Mouse (Mus musculus) stomach, postnatal 0 days (tissue): Measurements from ENCODE around the gene Ptpn13. TPM values are rescaled to one million over a fixed set of nuclear protein-coding genes. Genes with fewer than 3 reads are reported as not detected.

Source experiments
- ATAC-seq: fragments of 200-750 bp; cut with Nextera tagmentation; 2 replicates; pipeline ENCODE4 v1.8.0; 2017; ENCODE audit not compliant: low FRiP score, low TSS enrichment
- DNase-seq: peaks from one replicate; pipeline ENCODE4 v3.0.0-alpha.2; 2016; ENCODE audit warnings: low spot score
- H3K27ac ChIP-seq: fragments of 300-500 bp; sonication (generic); replicated peaks from 2 replicates; pipeline ENCODE4 v1.5.1; 2014; ENCODE audit warnings: mild to moderate bottlenecking, control low read depth
- H3K27me3 ChIP-seq: fragments of 300-500 bp; sonication (generic); 2 replicates; pipeline ENCODE4 v1.6.1; 2014; ENCODE audit warnings: low read length; ENCODE audit not compliant: control insufficient read depth, insufficient read depth
- H3K36me3 ChIP-seq: fragments of 300-500 bp; sonication (generic); 2 replicates; pipeline ENCODE4 v1.6.1; 2014; ENCODE audit warnings: low read length, mixed read lengths; ENCODE audit not compliant: control insufficient read depth, insufficient read depth
- H3K4me1 ChIP-seq: fragments of 300-500 bp; sonication (generic); replicated peaks from 2 replicates; pipeline ENCODE4 v1.6.1; 2014; ENCODE audit warnings: antibody characterized with exemption; ENCODE audit not compliant: control insufficient read depth, insufficient read depth
- H3K4me2 ChIP-seq: fragments of 300-500 bp; sonication (generic); replicated peaks from 2 replicates; pipeline ENCODE4 v1.6.1; 2014; ENCODE audit warnings: low read depth, mild to moderate bottlenecking, control low read depth, moderate library complexity
- H3K4me3 ChIP-seq: fragments of 300-500 bp; sonication (generic); 2 replicates; pipeline ENCODE4 v1.5.1; 2014; ENCODE audit warnings: low read depth, low read length, control low read depth
- H3K9ac ChIP-seq: fragments of 300-500 bp; sonication (generic); 2 replicates; pipeline ENCODE4 v1.6.1; 2014; ENCODE audit warnings: mild to moderate bottlenecking, low read length, control low read depth, mixed read lengths
- H3K9me3 ChIP-seq: fragments of 300-500 bp; sonication (generic); 2 replicates; pipeline ENCODE4 v1.6.1; 2016; ENCODE audit warnings: low read length; ENCODE audit not compliant: control insufficient read depth
- CTCF ChIP-seq: IDR thresholded peaks from 2 replicates; pipeline ENCODE4 v1.5.1; 2016; ENCODE audit warnings: antibody characterized with exemption, low read depth, mild to moderate bottlenecking, moderate library complexity
- EP300 ChIP-seq: optimal IDR thresholded peaks from 2 replicates; pipeline ENCODE3; 2016; ENCODE audit warnings: antibody characterized with exemption
- WGBS: fragments of 180-500 bp; shearing (Covaris S2); extraction: QIAGEN DNeasy Blood & Tissue Kit; methylation state at CpG from one replicate; pipeline ENCODE4 v1.1.7; 2014; 5-methylcytosine and 5-hydroxymethylcytosine counted together
- polyA plus RNA-seq: library from polyadenylated mRNA; unstranded; fragments of >200 nt; fragmentation: Nextera tagmentation; extraction: Ambion mirVana; gene quantifications from 2 replicates; pipeline ENCODE4 v1.2.1, GENCODE M21; 2015

Gene Ptpn13
- polyA plus RNA-seq, 1 experiment from 2014 or later: 7.6 TPM

DNA sequence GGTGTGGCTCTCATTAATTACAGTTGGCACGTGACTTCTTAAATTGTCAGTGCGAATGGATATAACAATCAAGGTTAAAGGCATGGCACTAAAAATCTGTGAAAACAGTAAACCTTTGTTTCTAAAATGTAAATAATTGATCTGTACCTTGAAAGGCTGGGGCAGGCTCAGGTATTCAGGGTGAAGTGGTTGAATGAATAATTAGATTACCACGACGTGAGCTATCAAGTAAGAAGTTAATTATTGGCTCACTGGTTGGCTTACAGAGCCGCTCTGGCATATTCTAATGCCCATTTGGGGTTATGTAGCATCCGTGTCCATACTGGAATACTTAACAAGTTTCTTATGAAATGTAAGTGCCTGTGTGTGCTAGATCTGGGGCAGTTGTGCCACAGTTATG, 92.6 kb downstream of the Ptpn13 start:
- TF ChIP-seq EP300 (no peak), CTCF (no peak)
- no peak overlapping the region for H3K9ac ChIP-seq
- no peak overlapping the region for H3K4me2 ChIP-seq
- ATAC-seq: peak; percentile 74; the same call in 1 of the 2 replicates
- no peak overlapping the region for H3K4me3 ChIP-seq
- H3K27me3 ChIP-seq: no peaks in the 10 kb centered on the region
- no peak overlapping the region for H3K27ac ChIP-seq
- no peaks in the 10 kb centered on the region for H3K9me3 ChIP-seq
- 45% methylated on average over 6 of the region's 6 CpGs for WGBS
- no peaks in the 10 kb centered on the region for H3K36me3 ChIP-seq
- no peaks in the 10 kb centered on the region for H3K4me1 ChIP-seq
- DNase-seq: no peak

DNA sequence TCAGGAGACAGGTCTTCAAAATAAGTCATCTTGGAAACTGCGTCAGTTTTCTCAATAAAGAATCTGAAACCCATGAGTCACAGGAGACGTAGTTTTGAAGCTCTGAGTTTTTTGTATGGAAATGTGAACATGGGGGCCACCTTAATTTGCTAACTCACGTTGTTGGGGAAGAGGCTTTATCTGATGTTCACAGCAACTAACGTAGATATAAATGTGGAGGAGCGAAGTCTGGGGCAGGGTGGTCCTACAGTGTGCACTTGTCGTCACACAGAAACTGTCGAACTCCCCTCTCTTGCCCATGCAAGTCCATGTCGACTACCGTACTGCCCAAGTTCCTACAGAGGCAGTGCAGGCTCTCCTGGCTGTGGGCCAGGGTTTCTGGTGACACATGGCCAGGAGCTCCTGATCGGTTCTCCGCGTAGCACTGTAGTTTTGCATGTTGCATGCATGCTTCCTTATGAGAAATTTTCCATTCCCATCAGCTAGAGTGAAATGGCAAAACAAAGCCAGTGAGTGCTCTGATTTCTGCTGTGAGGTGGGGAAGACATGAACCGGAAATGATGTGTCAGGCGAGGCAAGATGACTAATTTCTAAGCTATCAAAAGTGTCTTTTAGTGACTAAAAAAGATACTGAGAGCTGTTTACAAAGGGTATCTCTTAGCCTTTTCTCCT, 93.9 kb downstream of the Ptpn13 start:
- Histone ChIP-seq H3K27ac (no peak overlapping the region), H3K4me3 (no peak overlapping the region), H3K9me3 (no peaks in the 10 kb centered on the region), H3K27me3 (no peaks in the 10 kb centered on the region), H3K4me2 (no peak overlapping the region), H3K9ac (no peak overlapping the region), H3K4me1 (no peaks in the 10 kb centered on the region), H3K36me3 (no peaks in the 10 kb centered on the region; the same call in 1 of the 2 replicates)
- WGBS: 59% methylated on average over 14 of the region's 14 CpGs
- DNase-seq (peak; percentile 73), ATAC-seq (peak; percentile 73)
- TF ChIP-seq EP300: no peak
- TF ChIP-seq CTCF: no peak

DNA sequence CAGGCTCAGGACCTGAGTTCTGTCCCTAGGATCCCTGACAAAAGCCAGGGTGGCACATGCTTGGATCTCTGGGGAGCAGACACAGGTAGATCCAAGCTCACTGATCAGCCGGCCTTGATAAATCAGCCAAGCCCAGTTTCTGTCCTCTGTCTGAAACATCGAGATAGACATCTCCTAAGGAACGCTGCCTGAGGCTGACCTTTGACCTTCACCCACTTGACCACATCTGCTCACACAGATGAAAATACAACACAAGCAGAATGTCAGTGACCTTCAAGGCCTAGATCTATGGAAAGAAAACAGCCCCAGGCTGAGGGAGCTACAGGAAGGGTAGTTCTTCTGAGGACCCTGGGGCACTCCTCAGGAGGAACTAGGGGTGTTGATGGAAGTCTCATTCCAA, 97.4 kb downstream of the Ptpn13 start:
- no peak for ATAC-seq
- DNase-seq: no peak
- no peak overlapping the region for H3K9ac ChIP-seq
- H3K27me3 ChIP-seq: no peaks in the 10 kb centered on the region
- TF ChIP-seq EP300 (no peak), CTCF (no peak)
- H3K4me2 ChIP-seq: no peak overlapping the region
- peaks cover 5% of the 10 kb centered on the region; the same call in 1 of the 2 replicates for H3K36me3 ChIP-seq
- no peaks in the 10 kb centered on the region for H3K4me1 ChIP-seq
- H3K9me3 ChIP-seq: no peaks in the 10 kb centered on the region
- H3K4me3 ChIP-seq: no peak overlapping the region
- WGBS: 54% methylated on average over 3 of the region's 3 CpGs
- H3K27ac ChIP-seq: no peak overlapping the region

DNA sequence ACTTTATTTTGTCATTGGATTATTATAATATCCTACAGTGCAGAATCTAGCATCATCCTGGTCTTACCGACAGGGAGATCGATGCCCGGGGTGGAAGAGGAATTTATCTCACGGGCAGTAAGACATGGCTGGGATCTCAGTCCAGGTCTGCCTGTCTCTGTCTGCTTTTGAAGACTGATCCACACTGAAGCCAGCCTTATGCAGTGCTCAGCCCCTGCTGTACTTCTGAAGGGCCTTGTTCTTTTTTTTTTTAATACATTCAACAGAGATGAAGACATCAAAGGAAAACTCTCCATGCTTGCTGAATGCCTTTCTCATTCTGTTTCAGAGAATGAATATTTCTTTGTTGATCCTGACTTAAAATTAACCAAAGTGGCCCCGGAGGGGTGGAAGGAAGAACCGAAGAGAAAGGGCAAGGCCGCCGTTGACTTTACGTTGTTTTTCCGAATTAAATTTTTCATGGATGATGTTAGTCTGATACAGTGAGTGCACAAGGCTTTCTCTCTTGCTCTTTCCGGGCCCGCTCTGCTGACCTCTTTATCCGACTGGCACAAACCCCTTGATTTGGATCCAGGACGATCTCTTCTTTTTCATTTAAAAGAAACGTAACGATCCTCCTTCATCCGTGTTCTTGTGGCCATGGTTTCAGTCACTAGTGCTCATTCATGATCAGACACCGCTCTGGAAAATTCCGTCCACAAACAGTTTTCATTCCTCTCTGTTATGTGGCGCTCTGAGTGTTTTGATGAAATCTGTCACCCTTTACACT, 101.9 kb downstream of the Ptpn13 start:
- 89% methylated on average over 20 of the region's 20 CpGs for WGBS
- peaks cover 5% of the 10 kb centered on the region for H3K36me3 ChIP-seq
- ATAC-seq: no peak

DNA sequence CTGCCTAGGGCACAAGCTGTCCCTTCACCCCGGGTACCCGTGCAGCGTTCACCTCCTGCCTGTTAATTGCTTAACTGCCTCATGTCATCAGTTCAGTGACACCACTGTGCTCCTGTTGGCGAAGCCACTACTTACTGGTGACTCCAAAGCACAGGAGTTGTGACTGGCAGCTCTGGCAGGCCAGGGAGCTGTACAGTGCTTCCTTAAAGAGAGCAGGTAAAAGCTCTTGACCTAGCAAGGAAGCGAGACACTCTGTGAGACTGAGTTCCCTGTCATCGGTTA, 102.4 kb downstream of the Ptpn13 start:
- no peak overlapping the region for H3K4me3 ChIP-seq

More for the DNA sequence above, 101.9 kb downstream of the Ptpn13 start:
- TF ChIP-seq EP300 (no peak), CTCF (no peak)
- Histone ChIP-seq H3K4me3 (no peak overlapping the region), H3K27ac (no peak overlapping the region), H3K4me2 (no peak overlapping the region), H3K9me3 (no peaks in the 10 kb centered on the region), H3K27me3 (no peaks in the 10 kb centered on the region), H3K9ac (no peak overlapping the region), H3K4me1 (no peaks in the 10 kb centered on the region)
- DNase-seq: no peak

GRCm38 (mm10) chr5:103530214-103530613, 105.2 kb downstream of the Ptpn13 start:
- H3K4me2 ChIP-seq: no peak overlapping the region
- no peaks in the 10 kb centered on the region for H3K9me3 ChIP-seq
- H3K9ac ChIP-seq: no peak overlapping the region
- no peaks in the 10 kb centered on the region for H3K4me1 ChIP-seq
- peaks cover 5% of the 10 kb centered on the region; the same call in 1 of the 2 replicates for H3K36me3 ChIP-seq
- ATAC-seq (no peak), DNase-seq (no peak)
- TF ChIP-seq CTCF (no peak), EP300 (no peak)
- no peak overlapping the region for H3K4me3 ChIP-seq
- H3K27ac ChIP-seq: no peak overlapping the region
- WGBS: 59% methylated on average over 9 of the region's 9 CpGs
- no peaks in the 10 kb centered on the region for H3K27me3 ChIP-seq

More for the DNA sequence above, 102.4 kb downstream of the Ptpn13 start:
- Histone ChIP-seq H3K4me1 (no peaks in the 10 kb centered on the region), H3K27me3 (no peaks in the 10 kb centered on the region), H3K9me3 (no peaks in the 10 kb centered on the region), H3K9ac (no peak overlapping the region), H3K4me2 (no peak overlapping the region), H3K27ac (no peak overlapping the region), H3K36me3 (peaks cover 5% of the 10 kb centered on the region)
- DNase-seq: no peak
- no peak for ATAC-seq
- TF ChIP-seq CTCF: no peak
- TF ChIP-seq EP300: no peak
- WGBS: 89% methylated on average over 6 of the region's 6 CpGs
